Mouse (Mus musculus): ENCODE results near the gene Fopnl. TPM values are rescaled to one million over a fixed set of nuclear protein-coding genes. Genes with fewer than 3 reads are reported as not detected.

The Fopnl gene
- polyA plus RNA-seq, 1 experiment = 59.1 TPM

DNA sequence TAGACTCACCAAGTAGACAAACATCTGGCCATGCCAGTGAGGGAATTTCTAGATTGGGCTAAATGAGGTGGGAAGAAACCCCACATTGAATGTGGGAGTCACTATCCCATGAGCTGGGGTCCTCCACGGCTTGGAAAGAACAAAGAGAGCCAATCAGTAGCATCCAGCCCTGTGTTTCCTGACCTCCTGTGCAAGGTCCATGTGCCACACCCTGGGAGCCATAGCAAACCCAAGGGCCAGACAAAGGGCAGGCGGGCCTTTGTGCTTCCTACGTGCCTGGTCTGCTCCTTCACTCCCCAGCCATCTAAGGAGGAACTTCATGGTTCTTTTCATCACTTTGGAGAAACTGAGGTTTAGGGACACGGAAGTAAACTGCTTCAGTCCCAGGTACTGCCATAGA is 64.3 kb downstream of the Fopnl start:
- TF ChIP-seq POLR2A (IDR thresholded peaks at IDR 0.05; ENCODE audit: borderline replicate concordance, control insufficient read depth, low read depth, low read length) (no peak), CTCF (IDR thresholded peaks at IDR 0.05; ENCODE audit: control insufficient read depth, insufficient read depth, low read length) (no peak)
- no peaks in the 10 kb centered on the region for H3K4me1 ChIP-seq (ENCODE audit: control insufficient read depth, insufficient read depth, low read length)
- WGBS = 71% methylated on average over 4 of the region's 4 CpGs

GRCm38 (mm10) chr16:14249913-14250312 is 67.3 kb downstream of the Fopnl start:
- no peak overlapping the region for H3K27ac ChIP-seq (ENCODE audit: control insufficient read depth, insufficient read depth, low read depth, low read length, poor library complexity)
- WGBS = 48% methylated on average over 1 of the region's 1 CpGs
- no peaks in the 10 kb centered on the region for H3K4me1 ChIP-seq (ENCODE audit: control insufficient read depth, insufficient read depth, low read length)
- TF ChIP-seq POLR2A (IDR thresholded peaks at IDR 0.05; ENCODE audit: borderline replicate concordance, control insufficient read depth, low read depth, low read length) (no peak), CTCF (IDR thresholded peaks at IDR 0.05; ENCODE audit: control insufficient read depth, insufficient read depth, low read length) (no peak)
- no peak overlapping the region for H3K4me3 ChIP-seq (replicated peaks; ENCODE audit: control insufficient read depth, low read depth, low read length)

More for the DNA sequence above, 64.3 kb downstream of the Fopnl start:
- no peak overlapping the region for H3K4me3 ChIP-seq (replicated peaks; ENCODE audit: control insufficient read depth, low read depth, low read length)
- H3K27ac ChIP-seq (ENCODE audit: control insufficient read depth, insufficient read depth, low read depth, low read length, poor library complexity) = no peak overlapping the region

Other genes starting within 250 kb of the Fopnl start
- 59.2 and 76.7 TPM in 2 replicates for gene Nde1, start 154.1 kb downstream of the Fopnl start, polyA plus RNA-seq (2011; ENCODE audit: insufficient read depth, insufficient read length, low replicate concordance, missing spikeins)
- gene Marf1, start 154.1 kb downstream of the Fopnl start, polyA plus RNA-seq (2011; ENCODE audit: insufficient read depth, insufficient read length, low replicate concordance, missing spikeins) = 18.8 and 31.2 TPM in 2 replicates
- 0.31 and 1.1 TPM in 2 replicates for gene Myh11, start 26.0 kb downstream of the Fopnl start, polyA plus RNA-seq (2011; ENCODE audit: insufficient read depth, insufficient read length, low replicate concordance, missing spikeins)
- gene Abcc1, start 44.2 kb upstream of the Fopnl start, polyA plus RNA-seq (2011; ENCODE audit: insufficient read depth, insufficient read length, low replicate concordance, missing spikeins) = 3.9 and 9.1 TPM in 2 replicates
- not detected in 2 replicates for gene A630010A05Rik, start 244.9 kb upstream of the Fopnl start, polyA plus RNA-seq (2011; ENCODE audit: insufficient read depth, insufficient read length, low replicate concordance, missing spikeins)